Mouse (Mus musculus): ENCODE measurements at regions not wholly inside any gene's neighbourhood (a gene's known extent, or its start where the extent isn't known, plus 50 kb on each side); places are given as distances from the start of the nearest gene placed in this dataset.

DNA sequence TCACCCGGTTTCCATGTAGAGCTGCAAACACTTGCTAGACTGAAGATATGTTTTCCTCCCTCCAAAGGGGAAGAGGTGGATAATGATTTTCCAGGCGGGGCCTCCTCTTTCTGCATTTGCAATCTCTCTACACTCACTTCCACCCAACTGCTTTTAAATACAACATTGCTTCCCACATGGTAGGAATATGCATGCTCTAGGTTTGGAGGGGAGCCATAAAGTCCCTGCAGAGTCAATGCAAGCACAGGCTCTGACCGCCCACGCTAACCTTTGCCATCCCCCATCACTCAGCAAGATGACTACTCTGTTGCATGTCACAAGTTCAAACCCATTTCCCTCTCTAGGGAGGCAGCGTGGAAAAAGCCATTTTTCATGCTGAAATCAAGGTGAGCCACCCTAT, 372.9 kb downstream of the Tmem132b start:
- TF ChIP-seq GATA1 (IDR thresholded peaks at IDR 0.05; ENCODE audit: borderline replicate concordance, low read length) (no peak), FLI1 (IDR thresholded peaks at IDR 0.05; ENCODE audit: low read length) (no peak)
